ENCODE assay signal across 16 mouse cellular contexts in the genomic region with DNA sequence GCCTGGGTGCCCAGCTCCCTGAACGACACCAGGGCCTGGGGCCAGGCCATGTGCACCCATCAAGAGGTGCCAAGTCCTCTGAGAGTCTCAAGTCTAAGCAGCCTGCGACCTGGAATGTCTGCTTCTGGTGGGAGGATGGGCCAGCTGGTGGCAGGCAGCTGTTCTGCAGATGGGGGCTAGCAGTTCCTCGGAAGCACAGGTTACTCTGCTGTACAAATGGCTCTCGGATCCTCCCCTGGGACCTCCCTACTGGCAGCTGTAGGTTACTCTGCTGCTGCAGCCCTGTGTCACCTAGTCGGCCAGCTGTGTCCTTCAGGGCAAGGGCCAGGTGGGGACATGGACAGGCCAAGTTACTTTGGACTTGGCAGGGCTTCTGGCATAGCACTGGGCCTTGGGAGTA. TPM values are rescaled to one million over a fixed set of nuclear protein-coding genes. Genes with fewer than 3 reads are reported as not detected.
DNase-seq lines count a peak whose midpoint lies in the region; ATAC-seq and TF ChIP-seq lines count a peak whose summit lies in the region.
"Had no signal": no experiment of that assay in that cellular context is flagged by ENCODE, and none has a peak within 500 bp of the region (broad histone marks: within the 10 kb centered on the region; RNA-seq: fewer than 3 reads in every experiment).

No protein-coding gene starts in this region.

- no peaks in the 10 kb centered on the region for H3K9me3 ChIP-seq in heart, embryonic 12.5 days (replicated peaks)
- no peaks in the 10 kb centered on the region for H3K9me3 ChIP-seq in kidney, embryonic 16.5 days (ENCODE audit: low read length)
- H3K9me3 ChIP-seq: heart, embryonic 15.5 days; neural tube, embryonic 12.5 days had no signal

- no peak for TF ChIP-seq EP300 in heart, adult 2 months (IDR thresholded peaks at IDR 0.05; ENCODE audit: insufficient read depth, low read depth, low read length)

- H3K4me2 ChIP-seq in heart, embryonic 12.5 days, result no peak overlapping the region
- no peak overlapping the region for H3K4me2 ChIP-seq in kidney, embryonic 16.5 days (replicated peaks; ENCODE audit: low read depth, low read length)
- no peak overlapping the region for H3K4me2 ChIP-seq in myocyte (ENCODE audit: low read depth)
- H3K4me2 ChIP-seq: heart, embryonic 15.5 days; liver, embryonic 11.5 days; neural tube, embryonic 12.5 days had no signal

- H3ac ChIP-seq in myocyte (ENCODE audit: control insufficient read depth, insufficient read length), result no peak overlapping the region

- no peaks in the 10 kb centered on the region for H3K79me2 ChIP-seq in heart, adult 2 months (replicated peaks; ENCODE audit: control insufficient read depth, insufficient read depth, low read length)
- no peaks in the 10 kb centered on the region for H3K79me2 ChIP-seq in myocyte (ENCODE audit: control insufficient read depth, insufficient read depth)

- H3K36me3 ChIP-seq in heart, adult 2 months (ENCODE audit: control insufficient read depth, insufficient read depth, low read length), result no peaks in the 10 kb centered on the region
- no peaks in the 10 kb centered on the region for H3K36me3 ChIP-seq in heart, embryonic 12.5 days
- H3K36me3 ChIP-seq in kidney, adult 2 months (ENCODE audit: control insufficient read depth, insufficient read depth, low read length), result no peaks in the 10 kb centered on the region
- no peaks in the 10 kb centered on the region for H3K36me3 ChIP-seq in kidney, embryonic 16.5 days (ENCODE audit: insufficient read depth, low read length)
- no peaks in the 10 kb centered on the region for H3K36me3 ChIP-seq in myocyte (ENCODE audit: control insufficient read depth, insufficient read depth)
- H3K36me3 ChIP-seq: heart, embryonic 15.5 days; neural tube, embryonic 12.5 days had no signal

- DNase-seq in heart, adult 2 months, result peak in 1 of 2 experiments; percentile 58
- peak; percentile 75 for DNase-seq in kidney, adult 2 months
- no peak for DNase-seq in kidney, postnatal 14 days
- no peak for DNase-seq in layer of hippocampus, postnatal 10 days (ENCODE audit: low spot score in 2 of 2)

- H3K27ac ChIP-seq in heart, adult 2 months, result 0 out of 2 replicates have a peak overlapping the region, but pooled peaks have one; percentile 12
- H3K27ac ChIP-seq in heart, embryonic 12.5 days (ENCODE audit: poor library complexity, severe bottlenecking), result no peak overlapping the region
- no peak overlapping the region for H3K27ac ChIP-seq in kidney, adult 2 months (ENCODE audit: insufficient read depth, low read depth, low read length)
- no peak overlapping the region for H3K27ac ChIP-seq in kidney, embryonic 16.5 days (ENCODE audit: low read length)
- H3K27ac ChIP-seq: heart, embryonic 15.5 days; neural tube, embryonic 12.5 days had no signal

- H3K27me3 ChIP-seq in heart, adult 2 months (ENCODE audit: control insufficient read depth, insufficient read depth, low read length), result no peaks in the 10 kb centered on the region
- 0 out of 2 replicates have a peak, but pooled peaks cover 4% of the 10 kb centered on the region for H3K27me3 ChIP-seq in heart, embryonic 12.5 days (replicated peaks)
- no peaks in the 10 kb centered on the region for H3K27me3 ChIP-seq in kidney, adult 2 months (replicated peaks; ENCODE audit: control insufficient read depth, insufficient read depth, low read length)
- H3K27me3 ChIP-seq in kidney, embryonic 16.5 days (ENCODE audit: insufficient read depth, low read length), result no peaks in the 10 kb centered on the region
- H3K27me3 ChIP-seq in myocyte (ENCODE audit: control insufficient read depth, insufficient read depth, insufficient read length), result no peaks in the 10 kb centered on the region
- H3K27me3 ChIP-seq: heart, embryonic 15.5 days; neural tube, embryonic 12.5 days had no signal

- H3K9ac ChIP-seq in heart, adult 2 months (ENCODE audit: low read depth, low read length), result no peak overlapping the region
- H3K9ac ChIP-seq in heart, embryonic 12.5 days, result no peak overlapping the region
- no peak overlapping the region for H3K9ac ChIP-seq in kidney, embryonic 16.5 days (replicated peaks; ENCODE audit: low read length)
- H3K9ac ChIP-seq: heart, embryonic 15.5 days; neural tube, embryonic 12.5 days had no signal

- intact Hi-C loops in heart, adult 2 months (cut with DNase I), result no loop called here

- H3K4me3 ChIP-seq in heart, adult 2 months, result no peak overlapping the region
- no peak overlapping the region for H3K4me3 ChIP-seq in heart, embryonic 12.5 days
- no peak overlapping the region for H3K4me3 ChIP-seq in kidney, adult 2 months (ENCODE audit: insufficient read depth, low read depth, low read length)
- H3K4me3 ChIP-seq in kidney, embryonic 16.5 days (ENCODE audit: low read length), result no peak overlapping the region
- no peak overlapping the region for H3K4me3 ChIP-seq in myocyte
- H3K4me3 ChIP-seq: erythroblast, embryonic 14.5 days; heart, embryonic 15.5 days; neural tube, embryonic 12.5 days had no signal

- ATAC-seq in heart, embryonic 12.5 days (ENCODE audit: insufficient number of reproducible peaks, low FRiP score), result no peak
- ATAC-seq in kidney, embryonic 16.5 days (ENCODE audit: low FRiP score, low TSS enrichment), result peak; percentile 16; the same call in 1 of the 2 replicates
- ATAC-seq: forebrain, embryonic 16.5 days; lung, postnatal 0 days; midbrain, embryonic 16.5 days had no signal

- no peak for TF ChIP-seq POLR2A in heart, adult 2 months (IDR thresholded peaks at IDR 0.05; ENCODE audit: insufficient read depth, low read depth, low read length)
- no peak for TF ChIP-seq POLR2A in kidney, adult 2 months (IDR thresholded peaks at IDR 0.05; ENCODE audit: low read depth, low read length)
- no peak for TF ChIP-seq POLR2A in myocyte (IDR thresholded peaks at IDR 0.05; ENCODE audit: insufficient read length, low read depth)

- 43% methylated on average over 5 of the region's 5 CpGs for WGBS in heart, adult 2 months
- WGBS in heart, embryonic 12.5 days, result 55% methylated on average over 5 of the region's 5 CpGs
- 39% methylated on average over 5 of the region's 5 CpGs for WGBS in kidney, adult 2 months
- 33% methylated on average over 5 of the region's 5 CpGs for WGBS in kidney, embryonic 16.5 days

- no peak for TF ChIP-seq CTCF in heart, adult 2 months (IDR thresholded peaks at IDR 0.05)
- no peak for TF ChIP-seq CTCF in kidney, adult 2 months (conservative IDR thresholded peaks at IDR 0.05; ENCODE audit: insufficient read depth, insufficient read length, low read depth, low read length)

- H3K4me1 ChIP-seq in heart, adult 2 months (ENCODE audit: control insufficient read depth, insufficient read depth, low read length), result peaks cover 2% of the 10 kb centered on the region
- peaks cover 11% of the 10 kb centered on the region for H3K4me1 ChIP-seq in heart, embryonic 12.5 days (replicated peaks)
- peaks cover 2% of the 10 kb centered on the region for H3K4me1 ChIP-seq in kidney, adult 2 months (ENCODE audit: control insufficient read depth, insufficient read depth, low read length)
- H3K4me1 ChIP-seq in kidney, embryonic 16.5 days (ENCODE audit: insufficient read depth, low read length), result peaks cover 12% of the 10 kb centered on the region
- H3K4me1 ChIP-seq: neural tube, embryonic 12.5 days had no signal

TF ChIP-seq in myocyte, 11 proteins besides CTCF, POLR2A, EP300 and RAD21 (continues in another document):
- TF ChIP-seq MYOD1 (IDR thresholded peaks at IDR 0.05; ENCODE audit: control insufficient read depth in 1 of 3, insufficient read length in 2 of 3, low read depth in 2 of 3) (peak in 2 of 3 experiments; percentile 14 to 57), USF1 (IDR thresholded peaks at IDR 0.05; ENCODE audit: low read depth) (no peak)

RNA-seq across cellular contexts. Expression of gene Agtrap, which starts 16.3 kb away (rescaled TPM):
- 10 to 100 TPM; 38.3 to 47.1 TPM for total RNA-seq in heart, adult 2 months (2021)
- 26.8 and 40.2 TPM in 2 replicates for polyA plus RNA-seq in heart, adult 2 months (2012; rRNA removed)
- polyA plus RNA-seq in heart, embryonic 12.5 days (2016; fragmentation: Nextera tagmentation; extraction: Ambion mirVana), result 18.9 and 19.8 TPM in 2 replicates
- polyA plus RNA-seq in kidney, adult 2 months (2012; rRNA removed), result 111 and 119 TPM in 2 replicates
- polyA plus RNA-seq in kidney, embryonic 16.5 days (2015; fragmentation: Nextera tagmentation; extraction: Ambion mirVana), result 28.1 and 31.5 TPM in 2 replicates
- polyA plus RNA-seq in myocyte (2012; fragmentation: generic; extraction: Trizol), result 10.9 TPM
- 1 to 10 TPM; 5.5 to 7.3 TPM for total RNA-seq in layer of hippocampus, postnatal 10 days (2021)

RNA-seq across cellular contexts. Expression of gene Mthfr, which starts 32.6 kb away (rescaled TPM):
- 10 to 100 TPM in 1 of 2 experiments, 1 to 10 TPM in 1; 8.2 to 11.0 TPM for total RNA-seq in heart, adult 2 months (2021)
- polyA plus RNA-seq in heart, adult 2 months (2012; rRNA removed), result 15.7 and 17.3 TPM in 2 replicates
- 15.5 and 17.0 TPM in 2 replicates for polyA plus RNA-seq in heart, embryonic 12.5 days (2016; fragmentation: Nextera tagmentation; extraction: Ambion mirVana)
- 36.3 and 48.4 TPM in 2 replicates for polyA plus RNA-seq in kidney, adult 2 months (2012; rRNA removed)
- 26.5 and 28.1 TPM in 2 replicates for polyA plus RNA-seq in kidney, embryonic 16.5 days (2015; fragmentation: Nextera tagmentation; extraction: Ambion mirVana)
- polyA plus RNA-seq in myocyte (2012; fragmentation: generic; extraction: Trizol), result 31.8 TPM
- 10 to 100 TPM; 23.3 to 24.9 TPM for total RNA-seq in layer of hippocampus, postnatal 10 days (2021)

RNA-seq across cellular contexts. Expression of gene Clcn6, which starts 32.9 kb away (rescaled TPM):
- 1 to 10 TPM; 7.5 to 8.1 TPM for total RNA-seq in heart, adult 2 months (2021)
- polyA plus RNA-seq in heart, adult 2 months (2012; rRNA removed), result 8.9 and 9.0 TPM in 2 replicates
- 7.8 and 9.3 TPM in 2 replicates for polyA plus RNA-seq in heart, embryonic 12.5 days (2016; fragmentation: Nextera tagmentation; extraction: Ambion mirVana)
- 28.8 and 32.3 TPM in 2 replicates for polyA plus RNA-seq in kidney, adult 2 months (2012; rRNA removed)
- polyA plus RNA-seq in kidney, embryonic 16.5 days (2015; fragmentation: Nextera tagmentation; extraction: Ambion mirVana), result 6.4 and 6.8 TPM in 2 replicates
- polyA plus RNA-seq in myocyte (2012; fragmentation: generic; extraction: Trizol), result 19.6 TPM
- 10 to 100 TPM; 67.8 to 70.3 TPM for total RNA-seq in layer of hippocampus, postnatal 10 days (2021)

RNA-seq across cellular contexts. Expression of gene Mad2l2, which starts 58.7 kb away (rescaled TPM):
- 10 to 100 TPM; 11.0 to 13.8 TPM for total RNA-seq in heart, adult 2 months (2021)
- polyA plus RNA-seq in heart, adult 2 months (2012; rRNA removed), result 21.9 and 23.6 TPM in 2 replicates
- polyA plus RNA-seq in heart, embryonic 12.5 days (2016; fragmentation: Nextera tagmentation; extraction: Ambion mirVana), result 36.6 and 39.3 TPM in 2 replicates
- 22.8 and 25.5 TPM in 2 replicates for polyA plus RNA-seq in kidney, adult 2 months (2012; rRNA removed)
- 70.3 and 74.8 TPM in 2 replicates for polyA plus RNA-seq in kidney, embryonic 16.5 days (2015; fragmentation: Nextera tagmentation; extraction: Ambion mirVana)
- 31.0 TPM for polyA plus RNA-seq in myocyte (2012; fragmentation: generic; extraction: Trizol)
- 10 to 100 TPM; 24.1 to 26.5 TPM for total RNA-seq in layer of hippocampus, postnatal 10 days (2021)

RNA-seq across cellular contexts. Expression of gene Draxin, which starts 59.0 kb away (rescaled TPM):
- under 1 TPM in 1 of 2 experiments, not detected in 1; 0.41 TPM for total RNA-seq in heart, adult 2 months (2021)
- polyA plus RNA-seq in heart, adult 2 months (2012; rRNA removed), result 0.29 and 0.32 TPM in 2 replicates
- polyA plus RNA-seq in heart, embryonic 12.5 days (2016; fragmentation: Nextera tagmentation; extraction: Ambion mirVana), result 0.05 and 0.08 TPM in 2 replicates
- polyA plus RNA-seq in kidney, adult 2 months (2012; rRNA removed), result 0.03 and 0.11 TPM in 2 replicates
- 0.28 and 0.29 TPM in 2 replicates for polyA plus RNA-seq in kidney, embryonic 16.5 days (2015; fragmentation: Nextera tagmentation; extraction: Ambion mirVana)
- 0.04 TPM for polyA plus RNA-seq in myocyte (2012; fragmentation: generic; extraction: Trizol)
- 10 to 100 TPM in 1 of 2 experiments, 1 to 10 TPM in 1; 9.9 to 10.8 TPM for total RNA-seq in layer of hippocampus, postnatal 10 days (2021)
- total RNA-seq: megakaryocyte, adult 5-6 weeks had no signal
- polyA plus RNA-seq: erythroblast, embryonic 14.5 days; heart, embryonic 15.5 days; thymus, postnatal 0 days had no signal
